Comparison of ENCODE assay signal across 14 mouse cellular contexts in genomic region chr4:108370409-108370808, GRCm38 (mm10). TPM values are rescaled to one million over a fixed set of nuclear protein-coding genes. Genes with fewer than 3 reads are reported as not detected.
"Had no signal": no experiment of that assay in that cellular context is flagged by ENCODE, and none has a peak within 500 bp of the region (broad histone marks: within the 10 kb centered on the region; RNA-seq: fewer than 3 reads in every experiment).

No protein-coding gene starts in this region.

- H3K27me3 ChIP-seq: limb, embryonic 15.5 days; liver, embryonic 13.5 days; neural tube, embryonic 12.5 days; stomach, embryonic 15.5 days had no signal

- H3K36me3 ChIP-seq: limb, embryonic 15.5 days; liver, embryonic 13.5 days; neural tube, embryonic 12.5 days; stomach, embryonic 15.5 days had no signal

- H3K9me3 ChIP-seq: limb, embryonic 15.5 days; liver, embryonic 13.5 days; neural tube, embryonic 12.5 days; stomach, embryonic 15.5 days had no signal

- H3K27ac ChIP-seq: limb, embryonic 15.5 days; liver, embryonic 13.5 days; neural tube, embryonic 12.5 days; stomach, embryonic 15.5 days had no signal

- H3K9ac ChIP-seq: limb, embryonic 15.5 days; liver, embryonic 13.5 days; neural tube, embryonic 12.5 days; stomach, embryonic 15.5 days had no signal

- H3K4me2 ChIP-seq: limb, embryonic 15.5 days; liver, embryonic 13.5 days; neural tube, embryonic 12.5 days; stomach, embryonic 15.5 days had no signal

- DNase-seq: kidney, adult 8-10 months; kidney, postnatal 25 days; liver, embryonic 13.5 days; lung, adult 18-20 months; midbrain, embryonic 14.5 days had no signal

- H3K4me1 ChIP-seq: limb, embryonic 15.5 days; neural tube, embryonic 12.5 days; stomach, embryonic 15.5 days had no signal

- H3K4me3 ChIP-seq: limb, embryonic 15.5 days; liver, embryonic 13.5 days; myocyte; neural tube, embryonic 12.5 days; stomach, embryonic 15.5 days had no signal

RNA-seq across cellular contexts. Expression of gene Shisal2a, which starts 12.7 kb away (rescaled TPM):
- total RNA-seq: layer of hippocampus, postnatal 25 days; left cerebral cortex, adult 8-10 months; left cerebral cortex, postnatal 25 days; neutrophil, adult 5-6 weeks had no signal
- polyA plus RNA-seq: thymus, postnatal 0 days had no signal
